Mouse (Mus musculus): ENCODE measurements at regions not wholly inside any gene's neighbourhood (a gene's known extent, or its start where the extent isn't known, plus 50 kb on each side); places are given as distances from the start of the nearest gene placed in this dataset.

GRCm38 (mm10) chr1:60616916-60617315 is 50.0 kb upstream of the Raph1 start:
- no peak overlapping the region for H3K27ac ChIP-seq (ENCODE audit: low read length)
- WGBS, result 49% methylated on average over 2 of the region's 2 CpGs
- H3K4me3 ChIP-seq (ENCODE audit: low read depth, low read length), result no peak overlapping the region
- H3K9ac ChIP-seq (replicated peaks; ENCODE audit: low read depth), result no peak overlapping the region
- H3K4me1 ChIP-seq (ENCODE audit: insufficient read depth, low read depth, low read length), result no peaks in the 10 kb centered on the region
- H3K9me3 ChIP-seq (ENCODE audit: low read length), result no peaks in the 10 kb centered on the region
- DNase-seq (ENCODE audit: low spot score) (peak; percentile 44), ATAC-seq (no peak)
- H3K36me3 ChIP-seq (ENCODE audit: insufficient read depth, low read length), result no peaks in the 10 kb centered on the region
- TF ChIP-seq CTCF (IDR thresholded peaks at IDR 0.05), result no peak
- no peak for TF ChIP-seq EP300 (IDR thresholded peaks at IDR 0.05)
- H3K27me3 ChIP-seq (replicated peaks; ENCODE audit: insufficient read depth, low read length), result no peaks in the 10 kb centered on the region
- H3K4me2 ChIP-seq (replicated peaks; ENCODE audit: low read depth, low read length), result no peak overlapping the region
